Mouse (Mus musculus): Measurements from ENCODE around the gene Camkk1. TPM values are rescaled to one million over a fixed set of nuclear protein-coding genes. Genes with fewer than 3 reads are reported as not detected.

Camkk1 gene
- total RNA-seq, 2 experiments from 2014 or later: 2.5 to 2.6 TPM

- DNase-seq (ENCODE audit: low spot score in 2 of 2): peak; percentile 26 to 31
Observed at GRCm38 (mm10) chr11:73048030-73048876, 29.4 kb downstream of the Camkk1 start.

- DNase-seq (ENCODE audit: low spot score in 2 of 2): peak in 1 of 2 experiments; percentile 57
Observed at GRCm38 (mm10) chr11:73049335-73049734, 30.5 kb downstream of the Camkk1 start.

GRCm38 (mm10) chr11:73052795-73053194 is 34.0 kb downstream of the Camkk1 start:
- DNase-seq (ENCODE audit: low spot score in 2 of 2): no peak

GRCm38 (mm10) chr11:73057701-73058100 is 38.9 kb downstream of the Camkk1 start:
- DNase-seq (ENCODE audit: low spot score in 2 of 2): no peak

GRCm38 (mm10) chr11:73059630-73060029 is 40.8 kb downstream of the Camkk1 start:
- no peak for DNase-seq (ENCODE audit: low spot score in 2 of 2)

GRCm38 (mm10) chr11:73061413-73061812 is 42.6 kb downstream of the Camkk1 start:
- DNase-seq (ENCODE audit: low spot score in 2 of 2): no peak

GRCm38 (mm10) chr11:73071839-73072238 is 53.0 kb downstream of the Camkk1 start:
- DNase-seq (ENCODE audit: low spot score in 2 of 2): no peak

GRCm38 (mm10) chr11:73076295-73076694 is 57.5 kb downstream of the Camkk1 start:
- no peak for DNase-seq (ENCODE audit: low spot score in 2 of 2)

- DNase-seq (ENCODE audit: low spot score in 2 of 2): no peak
Observed at GRCm38 (mm10) chr11:73076733-73077132, 57.9 kb downstream of the Camkk1 start.

- DNase-seq (ENCODE audit: low spot score in 2 of 2): no peak
Observed at GRCm38 (mm10) chr11:73077211-73077720, 58.5 kb downstream of the Camkk1 start.

- no peak for DNase-seq (ENCODE audit: low spot score in 2 of 2)
Observed at GRCm38 (mm10) chr11:73078615-73079014, 59.8 kb downstream of the Camkk1 start.

GRCm38 (mm10) chr11:73080306-73080705 is 61.5 kb downstream of the Camkk1 start:
- DNase-seq (ENCODE audit: low spot score in 2 of 2): no peak

- no peak for DNase-seq (ENCODE audit: low spot score in 2 of 2)
Observed at GRCm38 (mm10) chr11:73084303-73084702, 65.5 kb downstream of the Camkk1 start.

GRCm38 (mm10) chr11:73084804-73085231 is 66.0 kb downstream of the Camkk1 start:
- DNase-seq (ENCODE audit: low spot score in 2 of 2): no peak

GRCm38 (mm10) chr11:73085391-73085790 is 66.6 kb downstream of the Camkk1 start:
- no peak for DNase-seq (ENCODE audit: low spot score in 2 of 2)

GRCm38 (mm10) chr11:73087700-73088480 is 69.1 kb downstream of the Camkk1 start:
- no peak for DNase-seq (ENCODE audit: low spot score in 2 of 2)

GRCm38 (mm10) chr11:73090283-73090682 is 71.5 kb downstream of the Camkk1 start, which contains the start of gene Itgae:
Gene Itgae, plus strand, starts transcription at chr11:73090583.
- DNase-seq (ENCODE audit: low spot score in 2 of 2): no peak

- DNase-seq (ENCODE audit: low spot score in 2 of 2): no peak
Observed at GRCm38 (mm10) chr11:73090826-73091225, 72.0 kb downstream of the Camkk1 start.
